Mouse (Mus musculus): ENCODE data around the gene Exoc4.

The Exoc4 gene

GRCm38 (mm10) chr6:33248894-33249758 lies at the start of gene Exoc4:
Exoc4 (plus strand) TSS chr6:33249085.
- peak; percentile 92 for DNase-seq (ENCODE audit: low spot score in 2 of 2)

- DNase-seq (ENCODE audit: low spot score in 2 of 2), result no peak
Observed at GRCm38 (mm10) chr6:33218780-33219179, 30.1 kb upstream of the Exoc4 start.

GRCm38 (mm10) chr6:33226700-33227099 lies 22.2 kb upstream of the Exoc4 start:
- no peak for DNase-seq (ENCODE audit: low spot score in 2 of 2)

- no peak for DNase-seq (ENCODE audit: low spot score in 2 of 2)
Observed at GRCm38 (mm10) chr6:33227371-33227770, 21.5 kb upstream of the Exoc4 start.

- no peak for DNase-seq (ENCODE audit: low spot score in 2 of 2)
Observed at GRCm38 (mm10) chr6:33241250-33241649, 7.6 kb upstream of the Exoc4 start.

- no peak for DNase-seq (ENCODE audit: low spot score in 2 of 2)
Observed at GRCm38 (mm10) chr6:33244546-33244945, 4.3 kb upstream of the Exoc4 start.

- DNase-seq (ENCODE audit: low spot score in 2 of 2), result no peak
Observed at GRCm38 (mm10) chr6:33247146-33247545, 1.7 kb upstream of the Exoc4 start.

GRCm38 (mm10) chr6:33247576-33248355 lies 1.1 kb upstream of the Exoc4 start:
- DNase-seq (ENCODE audit: low spot score in 2 of 2), result no peak

- no peak for DNase-seq (ENCODE audit: low spot score in 2 of 2)
Observed at GRCm38 (mm10) chr6:33256638-33257037, 7.8 kb downstream of the Exoc4 start.

GRCm38 (mm10) chr6:33257076-33257789 lies 8.3 kb downstream of the Exoc4 start:
- no peak for DNase-seq (ENCODE audit: low spot score in 2 of 2)

- DNase-seq (ENCODE audit: low spot score in 2 of 2), result no peak
Observed at GRCm38 (mm10) chr6:33259926-33260325, 11.0 kb downstream of the Exoc4 start.

- DNase-seq (ENCODE audit: low spot score in 2 of 2), result no peak
Observed at GRCm38 (mm10) chr6:33261606-33262005, 12.7 kb downstream of the Exoc4 start.

GRCm38 (mm10) chr6:33263950-33264349 lies 15.1 kb downstream of the Exoc4 start:
- DNase-seq (ENCODE audit: low spot score in 2 of 2), result no peak

GRCm38 (mm10) chr6:33264388-33264787 lies 15.5 kb downstream of the Exoc4 start:
- DNase-seq (ENCODE audit: low spot score in 2 of 2), result no peak

- DNase-seq (ENCODE audit: low spot score in 2 of 2), result no peak
Observed at GRCm38 (mm10) chr6:33267571-33267970, 18.7 kb downstream of the Exoc4 start.

GRCm38 (mm10) chr6:33283523-33283922 lies 34.6 kb downstream of the Exoc4 start:
- no peak for DNase-seq (ENCODE audit: low spot score in 2 of 2)

- DNase-seq (ENCODE audit: low spot score in 2 of 2), result no peak
Observed at GRCm38 (mm10) chr6:33283936-33284335, 35.1 kb downstream of the Exoc4 start.

GRCm38 (mm10) chr6:33286376-33286775 lies 37.5 kb downstream of the Exoc4 start:
- DNase-seq (ENCODE audit: low spot score in 2 of 2), result no peak

GRCm38 (mm10) chr6:33294626-33295025 lies 45.7 kb downstream of the Exoc4 start:
- DNase-seq (ENCODE audit: low spot score in 2 of 2), result no peak

GRCm38 (mm10) chr6:33297566-33297965 lies 48.7 kb downstream of the Exoc4 start:
- no peak for DNase-seq (ENCODE audit: low spot score in 2 of 2)

- DNase-seq (ENCODE audit: low spot score in 2 of 2), result no peak
Observed at GRCm38 (mm10) chr6:33298768-33299167, 49.9 kb downstream of the Exoc4 start.

GRCm38 (mm10) chr6:33305996-33306395 lies 57.1 kb downstream of the Exoc4 start:
- no peak for DNase-seq (ENCODE audit: low spot score in 2 of 2)

All from natural killer cell, adult 2 months (primary cell).